Mouse (Mus musculus): ENCODE data around the gene Impg1. TPM values are rescaled to one million over a fixed set of nuclear protein-coding genes. Genes with fewer than 3 reads are reported as not detected.

Gene Impg1
- polyA plus RNA-seq, 1 experiment from 2014 or later, result not detected

DNA sequence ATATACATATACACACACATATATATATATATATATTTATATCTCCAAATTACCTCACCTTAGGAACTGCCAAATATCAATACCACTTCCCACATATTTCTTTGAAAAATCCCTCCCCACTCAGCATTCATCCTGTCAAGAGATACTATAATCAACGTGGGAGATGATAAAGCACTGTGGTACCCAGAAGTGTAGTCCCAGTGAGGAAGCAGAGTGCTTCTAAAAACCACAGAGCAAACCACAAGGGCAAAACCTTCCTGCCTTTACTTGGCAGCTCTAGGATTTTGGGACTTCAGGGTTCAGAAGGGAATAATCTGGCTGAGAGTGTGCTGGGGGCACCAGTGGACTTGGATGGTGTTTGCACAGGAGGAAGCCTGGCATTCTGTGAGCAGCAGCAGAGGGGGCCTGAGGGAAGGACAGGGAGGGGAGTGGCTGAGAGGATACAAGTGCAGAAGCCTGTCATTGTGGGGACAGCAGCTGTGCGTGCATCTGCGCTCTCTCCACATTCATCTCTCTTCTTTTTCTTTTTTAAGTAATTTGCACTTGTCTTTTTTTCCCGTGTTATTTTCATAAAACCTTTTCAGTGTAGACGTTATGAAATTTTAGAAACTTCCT lies 24.1 kb downstream of the Impg1 start:
- H3K9ac ChIP-seq (ENCODE audit: low read depth, low read length), result no peak overlapping the region
- no peak overlapping the region for H3K27ac ChIP-seq
- 74% methylated on average over 5 of the region's 5 CpGs for WGBS
- no peaks in the 10 kb centered on the region for H3K27me3 ChIP-seq (ENCODE audit: insufficient read depth, low read length)
- TF ChIP-seq CTCF (IDR thresholded peaks at IDR 0.05; ENCODE audit: low read depth), result no peak
- H3K4me1 ChIP-seq (replicated peaks; ENCODE audit: insufficient read depth, low read length), result no peaks in the 10 kb centered on the region
- H3K4me2 ChIP-seq (ENCODE audit: low read length), result no peak overlapping the region
- H3K36me3 ChIP-seq (ENCODE audit: insufficient read depth, low read length), result no peaks in the 10 kb centered on the region
- H3K9me3 ChIP-seq (replicated peaks; ENCODE audit: low read length), result no peaks in the 10 kb centered on the region
- ATAC-seq (replicated peaks; ENCODE audit: low FRiP score, low read depth) (no peak), DNase-seq (ENCODE audit: low spot score) (no peak)
- H3K4me3 ChIP-seq (replicated peaks; ENCODE audit: low read depth, low read length), result no peak overlapping the region

DNA sequence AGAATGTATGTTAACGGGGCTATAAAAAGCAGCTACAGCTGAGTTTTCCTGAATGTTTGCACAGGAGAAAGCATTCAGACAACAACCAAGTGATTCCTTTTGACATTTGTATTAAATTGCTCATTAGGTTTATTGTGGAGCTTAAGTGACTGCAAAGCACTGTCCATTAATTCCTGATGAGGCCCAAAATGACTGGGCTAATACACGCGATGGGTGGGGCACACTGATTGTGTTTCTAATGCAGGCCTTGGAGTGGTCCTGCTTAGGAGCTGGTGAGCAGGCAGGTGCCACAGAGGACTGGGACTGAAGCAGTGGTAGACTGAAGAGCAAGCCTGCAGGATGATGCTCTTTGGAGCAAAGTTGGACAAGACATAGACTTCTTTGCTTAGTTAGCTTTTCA lies 73.9 kb downstream of the Impg1 start:
- Histone ChIP-seq H3K27ac (no peak overlapping the region), H3K4me3 (replicated peaks; ENCODE audit: low read depth, low read length) (no peak overlapping the region), H3K36me3 (ENCODE audit: insufficient read depth, low read length) (no peaks in the 10 kb centered on the region), H3K4me2 (ENCODE audit: low read length) (no peak overlapping the region), H3K9me3 (replicated peaks; ENCODE audit: low read length) (no peaks in the 10 kb centered on the region), H3K27me3 (ENCODE audit: insufficient read depth, low read length) (no peaks in the 10 kb centered on the region), H3K4me1 (replicated peaks; ENCODE audit: insufficient read depth, low read length) (no peaks in the 10 kb centered on the region), H3K9ac (ENCODE audit: low read depth, low read length) (no peak overlapping the region)
- ATAC-seq (replicated peaks; ENCODE audit: low FRiP score, low read depth), result no peak
- DNase-seq (ENCODE audit: low spot score), result no peak
- TF ChIP-seq CTCF (IDR thresholded peaks at IDR 0.05; ENCODE audit: low read depth), result no peak
- WGBS, result 70% methylated on average over 3 of the region's 3 CpGs

DNA sequence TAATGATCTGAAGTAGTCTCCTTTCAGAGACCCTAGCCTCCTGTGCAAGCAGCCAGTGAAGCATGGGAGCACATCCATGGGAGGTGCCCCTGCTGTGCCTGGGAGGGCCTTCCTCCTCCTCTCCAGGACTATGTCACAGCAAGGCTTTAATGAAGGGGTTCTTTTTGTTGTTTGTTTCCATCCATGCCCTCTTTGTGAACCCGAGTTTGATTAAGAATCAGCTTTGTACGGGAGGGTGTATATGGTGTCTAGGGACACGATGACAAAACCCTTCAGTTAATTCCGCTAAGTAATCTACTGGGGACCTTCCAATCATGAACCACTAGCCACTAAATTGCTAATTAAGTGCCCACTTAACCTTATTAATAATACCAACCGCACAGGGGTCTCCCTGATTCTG lies 74.3 kb downstream of the Impg1 start:
- Histone ChIP-seq H3K9me3 (replicated peaks; ENCODE audit: low read length) (no peaks in the 10 kb centered on the region), H3K4me3 (replicated peaks; ENCODE audit: low read depth, low read length) (no peak overlapping the region), H3K27me3 (ENCODE audit: insufficient read depth, low read length) (no peaks in the 10 kb centered on the region), H3K36me3 (ENCODE audit: insufficient read depth, low read length) (no peaks in the 10 kb centered on the region), H3K4me1 (replicated peaks; ENCODE audit: insufficient read depth, low read length) (no peaks in the 10 kb centered on the region), H3K9ac (ENCODE audit: low read depth, low read length) (no peak overlapping the region), H3K4me2 (ENCODE audit: low read length) (no peak overlapping the region), H3K27ac (no peak overlapping the region)
- no peak for TF ChIP-seq CTCF (IDR thresholded peaks at IDR 0.05; ENCODE audit: low read depth)
- ATAC-seq (replicated peaks; ENCODE audit: low FRiP score, low read depth) (no peak), DNase-seq (ENCODE audit: low spot score) (no peak)
- 55% methylated on average over 5 of the region's 5 CpGs for WGBS

DNA sequence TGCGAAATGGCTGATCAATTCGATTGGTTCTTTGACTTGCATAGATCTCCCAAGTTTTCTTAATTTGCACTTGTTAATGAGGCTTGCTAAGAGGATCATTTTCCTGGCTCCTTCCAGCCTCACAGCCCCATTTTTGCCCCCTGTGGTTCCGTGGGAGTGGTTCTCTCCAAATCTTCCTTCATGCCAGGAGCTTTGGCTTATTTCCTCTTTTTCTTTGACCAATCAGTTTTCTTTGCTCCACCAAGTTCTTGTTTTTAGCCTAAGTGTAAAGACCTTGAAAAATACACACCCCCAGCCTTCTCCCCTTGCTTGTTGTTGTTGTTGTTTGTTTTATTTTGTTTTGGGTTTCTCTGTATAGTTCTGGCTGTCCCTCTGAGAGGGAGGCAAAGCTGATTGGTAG lies 77.4 kb downstream of the Impg1 start:
- Histone ChIP-seq H3K4me2 (ENCODE audit: low read length) (no peak overlapping the region), H3K9ac (ENCODE audit: low read depth, low read length) (no peak overlapping the region), H3K36me3 (ENCODE audit: insufficient read depth, low read length) (no peaks in the 10 kb centered on the region), H3K4me3 (replicated peaks; ENCODE audit: low read depth, low read length) (no peak overlapping the region), H3K9me3 (replicated peaks; ENCODE audit: low read length) (no peaks in the 10 kb centered on the region), H3K27ac (no peak overlapping the region), H3K27me3 (ENCODE audit: insufficient read depth, low read length) (no peaks in the 10 kb centered on the region), H3K4me1 (replicated peaks; ENCODE audit: insufficient read depth, low read length) (no peaks in the 10 kb centered on the region)
- ATAC-seq (replicated peaks; ENCODE audit: low FRiP score, low read depth) (no peak), DNase-seq (ENCODE audit: low spot score) (no peak)
- no peak for TF ChIP-seq CTCF (IDR thresholded peaks at IDR 0.05; ENCODE audit: low read depth)
- WGBS, result 84% methylated on average over 3 of the region's 3 CpGs

GRCm38 (mm10) chr9:80386492-80386891 lies 78.8 kb downstream of the Impg1 start:
- H3K4me2 ChIP-seq (ENCODE audit: low read length), result no peak overlapping the region
- H3K4me1 ChIP-seq (replicated peaks; ENCODE audit: insufficient read depth, low read length), result no peaks in the 10 kb centered on the region
- H3K9me3 ChIP-seq (replicated peaks; ENCODE audit: low read length), result no peaks in the 10 kb centered on the region
- 32% methylated on average over 5 of the region's 5 CpGs for WGBS
- ATAC-seq (replicated peaks; ENCODE audit: low FRiP score, low read depth) (no peak), DNase-seq (ENCODE audit: low spot score) (peak; percentile 63)
- no peak overlapping the region for H3K4me3 ChIP-seq (replicated peaks; ENCODE audit: low read depth, low read length)
- H3K27ac ChIP-seq, result no peak overlapping the region
- no peaks in the 10 kb centered on the region for H3K36me3 ChIP-seq (ENCODE audit: insufficient read depth, low read length)
- no peak overlapping the region for H3K9ac ChIP-seq (ENCODE audit: low read depth, low read length)
- TF ChIP-seq CTCF (IDR thresholded peaks at IDR 0.05; ENCODE audit: low read depth), result peak; percentile 58
- H3K27me3 ChIP-seq (ENCODE audit: insufficient read depth, low read length), result no peaks in the 10 kb centered on the region

DNA sequence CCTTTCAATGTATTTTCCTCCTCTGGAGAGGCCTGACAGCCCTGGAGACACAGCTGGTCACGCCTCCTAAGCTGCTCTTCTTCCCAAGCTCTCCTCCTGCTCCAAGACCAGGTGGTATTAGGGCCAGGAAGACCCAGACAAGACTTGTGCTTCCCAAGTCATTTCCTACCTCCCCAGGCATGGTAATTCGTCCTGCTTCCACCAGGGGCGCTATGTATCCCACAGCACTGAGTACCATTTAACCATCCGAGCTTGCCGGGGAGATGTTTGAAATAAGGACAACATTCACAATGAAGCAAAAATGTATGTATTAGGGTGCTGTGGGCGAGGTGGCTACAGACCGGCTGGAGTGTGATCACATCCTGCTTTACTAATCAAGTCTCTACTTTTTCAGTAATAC lies 79.3 kb downstream of the Impg1 start:
- Histone ChIP-seq H3K9ac (ENCODE audit: low read depth, low read length) (no peak overlapping the region), H3K27me3 (ENCODE audit: insufficient read depth, low read length) (no peaks in the 10 kb centered on the region), H3K4me3 (replicated peaks; ENCODE audit: low read depth, low read length) (no peak overlapping the region), H3K4me1 (replicated peaks; ENCODE audit: insufficient read depth, low read length) (no peaks in the 10 kb centered on the region), H3K9me3 (replicated peaks; ENCODE audit: low read length) (no peaks in the 10 kb centered on the region), H3K27ac (no peak overlapping the region), H3K4me2 (ENCODE audit: low read length) (no peak overlapping the region), H3K36me3 (ENCODE audit: insufficient read depth, low read length) (no peaks in the 10 kb centered on the region)
- DNase-seq (ENCODE audit: low spot score) (peak; percentile 43), ATAC-seq (replicated peaks; ENCODE audit: low FRiP score, low read depth) (no peak)
- WGBS, result 46% methylated on average over 7 of the region's 7 CpGs
- TF ChIP-seq CTCF (IDR thresholded peaks at IDR 0.05; ENCODE audit: low read depth), result peak; percentile 71

DNA sequence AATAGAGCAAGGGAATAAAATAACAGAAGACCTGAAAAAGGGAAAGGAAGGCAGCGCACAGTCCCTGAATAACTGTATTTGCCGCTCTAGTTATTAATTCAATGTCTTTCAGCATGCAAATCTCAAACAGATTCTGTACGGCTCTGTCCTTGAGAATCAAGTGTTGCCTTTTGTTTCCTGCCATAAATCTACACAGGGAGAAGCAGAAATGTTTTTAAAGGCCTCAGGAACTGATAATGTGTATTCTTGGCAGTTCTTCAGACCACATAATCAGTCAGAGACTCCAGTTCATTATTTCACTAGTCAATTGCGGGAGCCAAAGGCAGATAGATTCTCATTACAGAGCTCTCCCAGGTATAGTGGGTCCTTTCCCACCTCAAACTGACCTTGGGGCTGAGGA lies 82.6 kb downstream of the Impg1 start:
- peak; percentile 4 for DNase-seq (ENCODE audit: low spot score)

More for the DNA sequence above, 82.6 kb downstream of the Impg1 start:
- no peaks in the 10 kb centered on the region for H3K27me3 ChIP-seq (ENCODE audit: insufficient read depth, low read length)
- H3K4me2 ChIP-seq (ENCODE audit: low read length), result no peak overlapping the region
- no peak for ATAC-seq (replicated peaks; ENCODE audit: low FRiP score, low read depth)
- no peaks in the 10 kb centered on the region for H3K36me3 ChIP-seq (ENCODE audit: insufficient read depth, low read length)
- no peak overlapping the region for H3K27ac ChIP-seq
- no peak for TF ChIP-seq CTCF (IDR thresholded peaks at IDR 0.05; ENCODE audit: low read depth)
- no peaks in the 10 kb centered on the region for H3K9me3 ChIP-seq (replicated peaks; ENCODE audit: low read length)
- no peak overlapping the region for H3K4me3 ChIP-seq (replicated peaks; ENCODE audit: low read depth, low read length)
- H3K4me1 ChIP-seq (replicated peaks; ENCODE audit: insufficient read depth, low read length), result no peaks in the 10 kb centered on the region
- 51% methylated on average over 4 of the region's 4 CpGs for WGBS
- no peak overlapping the region for H3K9ac ChIP-seq (ENCODE audit: low read depth, low read length)
